In the genomic region with DNA sequence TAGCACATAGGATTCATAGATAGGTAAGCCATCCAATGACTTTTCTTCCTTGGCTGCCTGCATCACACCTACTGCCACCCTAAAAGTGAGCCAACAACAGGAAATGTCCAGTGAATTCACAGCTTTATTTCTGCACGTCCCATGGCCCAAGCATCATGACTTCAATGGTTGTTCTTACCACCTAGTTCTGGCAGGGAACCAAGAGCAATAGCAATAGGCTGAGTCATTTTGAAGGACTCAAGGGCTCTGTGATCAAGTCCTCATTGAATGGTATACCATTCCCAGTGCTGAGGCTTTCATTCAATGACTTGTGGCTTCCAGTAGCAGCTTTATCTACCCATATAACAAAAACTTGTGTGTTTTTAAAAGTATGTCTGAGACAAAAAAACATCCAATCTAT, we compare ENCODE assay signal across 23 mouse cellular contexts. TPM values are rescaled to one million over a fixed set of nuclear protein-coding genes. Genes with fewer than 3 reads are reported as not detected.
"Had no signal": no experiment of that assay in that cellular context is flagged by ENCODE, and none has a peak within 500 bp of the region (broad histone marks: within the 10 kb centered on the region; RNA-seq: fewer than 3 reads in every experiment).

No protein-coding gene starts in this region.

- H3K27me3 ChIP-seq: heart, embryonic 13.5 days; heart, embryonic 15.5 days; hindbrain, embryonic 13.5 days; hindbrain, embryonic 15.5 days; kidney, embryonic 15.5 days; limb, embryonic 12.5 days; liver, embryonic 13.5 days had no signal

- DNase-seq: gastrocnemius, adult 2 months; gastrocnemius, postnatal 10 days; gastrocnemius, postnatal 25 days; heart, adult 2 months; heart, postnatal 14 days; heart, postnatal 36 days; kidney, adult 11 months; kidney, adult 2 months; kidney, adult 9 months; kidney, postnatal 14 days; kidney, postnatal 4 days; liver; liver, embryonic 13.5 days had no signal

- ATAC-seq: hindbrain, postnatal 0 days; intestine, embryonic 16.5 days had no signal

RNA-seq across cellular contexts. Expression of a gene that starts 13.3 kb away (rescaled TPM):
- total RNA-seq: granulocyte monocyte progenitor cell, adult 5-6 weeks; hematopoietic stem cell, adult 5-6 weeks had no signal
